Mouse (Mus musculus): Measurements from ENCODE around the gene Tbc1d5.

- TF ChIP-seq TCF12 (IDR thresholded peaks at IDR 0.05; ENCODE audit: low read depth, low read length) (no peak), CTCF (conservative IDR thresholded peaks at IDR 0.05 in 1 of 2, IDR thresholded peaks at IDR 0.05 in 1 of 2; ENCODE audit: low read depth in 2 of 2, low read length in 2 of 2) (no peak), RCOR1 (conservative IDR thresholded peaks at IDR 0.05; ENCODE audit: low read depth, low read length) (no peak)
Observed at GRCm38 (mm10) chr17:50726265-50726664, 452.9 kb downstream of the Tbc1d5 start.
